Mouse (Mus musculus) naive thymus-derived CD4-positive, alpha-beta T cell, adult 2 months (primary cell): ENCODE results near the gene Olfr1418.

Source experiments
- DNase-seq: peaks from one replicate; pipeline ENCODE4 v3.0.0-alpha.2; 2011; ENCODE audit warnings: low read depth

Olfr1418 gene

GRCm38 (mm10) chr19:11810856-11811255, 50.0 kb downstream of the Olfr1418 start:
- no peak for DNase-seq

- no peak for DNase-seq
Observed at GRCm38 (mm10) chr19:11810003-11810758, 50.7 kb downstream of the Olfr1418 start.

- no peak for DNase-seq
Observed at GRCm38 (mm10) chr19:11808452-11808851, 52.4 kb downstream of the Olfr1418 start.

DNA sequence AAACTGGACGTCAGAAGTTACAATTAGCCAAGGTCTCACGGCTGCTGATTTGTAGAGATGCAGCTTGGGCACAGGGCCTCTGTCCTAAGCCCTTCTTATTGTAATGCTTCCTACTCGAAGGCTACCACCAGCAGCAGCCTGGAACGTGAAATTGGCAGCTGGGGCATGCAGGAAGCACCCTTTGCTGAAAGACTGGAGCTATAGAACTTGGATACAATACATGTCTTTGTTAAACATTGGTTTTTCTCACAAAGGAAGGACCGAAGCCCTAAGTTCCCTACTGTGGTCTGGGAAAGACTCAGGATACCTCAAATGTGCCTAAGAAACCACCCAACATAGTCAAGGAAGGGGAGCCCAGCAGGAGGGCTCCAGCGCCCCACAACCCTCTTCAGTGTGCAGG, 53.0 kb downstream of the Olfr1418 start:
- DNase-seq, result no peak

DNA sequence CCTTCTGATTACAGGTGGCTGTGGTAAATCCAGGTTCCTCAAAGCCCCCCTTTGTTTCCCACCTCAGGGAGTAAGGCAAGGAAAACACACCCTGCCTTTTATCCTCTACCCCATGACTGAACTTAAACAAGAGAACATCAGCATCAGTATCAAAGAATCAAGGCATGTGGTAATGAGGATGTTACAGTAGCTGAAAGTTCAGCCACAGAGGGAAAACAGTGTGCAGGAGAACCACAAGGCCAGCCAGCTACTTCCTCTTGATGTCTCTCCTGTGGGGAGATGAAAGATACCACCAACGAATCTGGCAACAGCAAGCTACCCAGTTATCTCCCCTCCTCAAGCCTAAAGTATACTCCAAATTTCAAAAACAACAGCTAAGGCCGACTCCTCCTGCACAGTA, 53.6 kb downstream of the Olfr1418 start:
- DNase-seq, result peak; percentile 56

DNA sequence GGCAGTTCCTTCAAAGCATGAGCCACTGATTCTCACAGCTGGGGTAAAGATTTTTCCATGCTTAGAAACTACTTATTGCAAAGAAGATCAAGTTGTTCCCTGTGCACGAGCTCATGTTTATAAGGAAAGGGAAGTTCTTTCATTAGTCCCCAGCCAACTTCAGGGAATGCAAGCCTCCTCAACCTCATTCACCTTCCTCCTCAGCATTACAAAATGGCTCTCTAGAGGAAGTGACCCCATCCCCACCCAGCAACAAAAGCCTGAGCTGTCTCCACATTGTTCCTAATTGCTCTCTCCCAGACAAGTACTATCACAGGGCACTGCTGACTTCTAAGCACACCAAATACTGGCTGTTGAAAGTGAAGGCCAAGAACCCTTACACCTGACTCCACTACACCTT, 56.4 kb downstream of the Olfr1418 start:
- DNase-seq, result no peak
